Mouse (Mus musculus): ENCODE data around the gene Pdk2. TPM values are rescaled to one million over a fixed set of nuclear protein-coding genes. Genes with fewer than 3 reads are reported as not detected.
A peak's percentile ranks its signal among the peaks of the same experiment; 100 is the strongest.

Gene Pdk2
- polyA plus RNA-seq, 1 experiment from 2014 or later = 27.5 TPM

DNA sequence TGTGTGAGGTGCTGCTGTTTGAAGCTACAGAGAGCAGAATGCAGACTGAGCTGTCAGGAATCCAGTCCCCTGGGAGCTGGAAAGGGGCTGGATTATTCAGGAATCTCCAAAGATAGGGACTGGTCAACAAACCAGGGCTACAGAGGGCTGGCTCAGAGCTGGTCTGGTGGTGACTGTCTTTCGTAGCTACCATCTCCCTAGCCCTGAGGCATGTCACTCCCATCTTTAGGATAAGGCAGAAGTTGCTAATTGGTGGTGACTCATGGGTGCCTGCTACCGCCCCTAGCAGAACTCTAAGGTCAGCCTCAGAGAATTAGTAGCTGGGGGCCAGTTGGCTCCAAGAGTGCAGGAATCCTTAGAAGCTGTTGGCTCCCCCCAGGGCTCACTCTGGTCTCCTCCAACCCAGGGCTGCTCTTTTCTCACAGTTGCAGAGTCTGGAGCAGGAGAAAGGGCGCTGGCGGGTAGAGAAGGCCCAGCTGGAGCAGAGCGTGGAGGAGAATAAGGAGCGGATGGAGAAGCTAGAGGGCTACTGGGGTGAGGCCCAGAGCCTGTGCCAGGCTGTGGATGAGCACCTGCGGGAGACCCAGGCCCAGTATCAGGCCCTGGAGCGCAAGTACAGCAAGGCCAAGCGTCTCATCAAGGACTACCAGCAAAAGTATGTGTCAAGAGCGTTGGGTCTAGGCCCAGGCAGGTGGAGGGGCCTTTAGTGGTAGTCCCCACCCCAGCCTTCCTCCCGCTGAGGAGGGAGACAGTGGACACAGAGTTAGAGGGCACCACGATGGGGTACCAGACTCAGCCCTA lies 36.8 kb downstream of the Pdk2 start:
- Histone ChIP-seq H3K4me1 (ENCODE audit: control insufficient read depth, insufficient read depth, low read length) (peaks cover 39% of the 10 kb centered on the region), H3K4me3 (ENCODE audit: low read depth, low read length) (no peak overlapping the region), H3K4me2 (ENCODE audit: low read length) (no peak overlapping the region), H3K27me3 (ENCODE audit: control insufficient read depth, insufficient read depth, low read depth, low read length) (no peaks in the 10 kb centered on the region), H3K9me3 (replicated peaks; ENCODE audit: control insufficient read depth, low read length, poor library complexity, severe bottlenecking) (no peaks in the 10 kb centered on the region), H3K9ac (ENCODE audit: low read depth, low read length) (no peak overlapping the region), H3K27ac (ENCODE audit: low read length) (no peak overlapping the region), H3K36me3 (ENCODE audit: control insufficient read depth, insufficient read depth, low read length) (peaks cover 35% of the 10 kb centered on the region)
- no peak for ATAC-seq
- 89% methylated on average over 12 of the region's 12 CpGs for WGBS

- 98% methylated on average over 8 of the region's 8 CpGs for WGBS
- Histone ChIP-seq H3K36me3 (ENCODE audit: control insufficient read depth, insufficient read depth, low read length) (peaks cover 48% of the 10 kb centered on the region), H3K4me3 (ENCODE audit: low read depth, low read length) (no peak overlapping the region), H3K9me3 (replicated peaks; ENCODE audit: control insufficient read depth, low read length, poor library complexity, severe bottlenecking) (no peaks in the 10 kb centered on the region), H3K4me2 (ENCODE audit: low read length) (no peak overlapping the region), H3K27me3 (ENCODE audit: control insufficient read depth, insufficient read depth, low read depth, low read length) (no peaks in the 10 kb centered on the region), H3K4me1 (ENCODE audit: control insufficient read depth, insufficient read depth, low read length) (peaks cover 23% of the 10 kb centered on the region), H3K27ac (ENCODE audit: low read length) (no peak overlapping the region), H3K9ac (ENCODE audit: low read depth, low read length) (no peak overlapping the region)
- ATAC-seq = no peak
Measured at GRCm38 (mm10) chr11:95002705-95003104, 38.4 kb downstream of the Pdk2 start.

DNA sequence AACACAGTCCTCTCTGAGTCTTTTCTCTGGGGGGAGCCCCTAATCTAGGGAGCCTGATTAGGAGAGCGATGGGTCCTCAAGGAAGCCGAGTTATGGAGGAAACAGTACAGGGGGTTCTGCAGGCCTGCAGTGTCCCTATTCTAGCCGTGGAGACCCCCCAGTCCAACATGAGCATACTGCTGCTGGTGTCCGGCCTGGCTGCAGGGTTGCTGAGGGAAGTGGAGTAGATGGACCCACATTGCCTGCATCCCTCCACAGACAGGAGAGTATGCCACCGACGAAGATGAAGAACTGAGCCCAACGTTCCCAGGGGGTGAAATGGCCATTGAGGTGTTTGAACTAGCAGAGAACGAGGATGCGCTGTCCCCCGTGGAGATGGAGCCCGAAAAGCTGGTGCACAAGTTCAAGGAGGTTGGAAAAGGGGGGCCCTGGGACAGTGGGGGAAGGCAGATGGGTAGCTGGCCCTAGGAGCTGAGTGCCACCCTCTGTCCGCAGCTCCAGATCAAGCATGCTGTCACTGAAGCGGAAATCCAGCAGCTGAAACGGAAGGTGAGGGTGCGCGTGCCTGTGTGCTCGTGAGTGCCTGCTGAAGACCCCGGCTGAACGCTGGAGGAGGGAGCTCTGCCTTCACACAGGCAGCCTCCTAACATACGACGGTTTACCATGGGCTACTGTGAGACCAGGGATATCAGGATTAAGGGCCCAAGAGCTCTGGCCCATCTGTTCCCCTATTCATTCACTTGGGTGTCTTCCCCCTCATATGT lies 39.4 kb downstream of the Pdk2 start:
- no peak overlapping the region for H3K4me3 ChIP-seq (ENCODE audit: low read depth, low read length)
- H3K9me3 ChIP-seq (replicated peaks; ENCODE audit: control insufficient read depth, low read length, poor library complexity, severe bottlenecking) = no peaks in the 10 kb centered on the region
- H3K36me3 ChIP-seq (ENCODE audit: control insufficient read depth, insufficient read depth, low read length) = peaks cover 54% of the 10 kb centered on the region
- H3K9ac ChIP-seq (ENCODE audit: low read depth, low read length) = no peak overlapping the region
- H3K27ac ChIP-seq (ENCODE audit: low read length) = no peak overlapping the region
- WGBS = 84% methylated on average over 21 of the region's 21 CpGs
- H3K4me2 ChIP-seq (ENCODE audit: low read length) = no peak overlapping the region
- H3K27me3 ChIP-seq (ENCODE audit: control insufficient read depth, insufficient read depth, low read depth, low read length) = no peaks in the 10 kb centered on the region
- no peak for ATAC-seq
- H3K4me1 ChIP-seq (ENCODE audit: control insufficient read depth, insufficient read depth, low read length) = peaks cover 14% of the 10 kb centered on the region

DNA sequence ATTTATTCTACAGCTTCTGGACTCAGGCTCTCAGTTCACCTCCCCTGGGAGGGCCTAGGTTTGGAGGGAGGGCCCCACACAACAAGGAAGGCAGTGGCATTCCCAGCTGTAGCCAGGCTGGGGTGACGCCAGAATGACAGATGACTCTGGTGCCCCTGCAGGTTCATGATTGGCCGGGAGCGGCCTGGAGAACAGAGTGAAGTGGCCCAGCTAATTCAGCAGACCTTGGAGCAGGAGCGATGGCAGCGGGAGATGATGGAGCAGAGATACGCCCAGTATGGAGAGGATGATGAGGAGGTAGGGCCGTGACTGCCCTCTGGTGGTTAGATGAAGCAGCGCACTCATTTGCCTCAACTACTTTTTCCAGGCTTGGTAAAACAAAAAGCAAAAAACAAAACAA lies 40.1 kb downstream of the Pdk2 start:
- H3K4me2 ChIP-seq (ENCODE audit: low read length) = no peak overlapping the region
- H3K9ac ChIP-seq (ENCODE audit: low read depth, low read length) = no peak overlapping the region
- WGBS = 0% methylated on average over 8 of the region's 8 CpGs
- no peak overlapping the region for H3K4me3 ChIP-seq (ENCODE audit: low read depth, low read length)
- H3K9me3 ChIP-seq (replicated peaks; ENCODE audit: control insufficient read depth, low read length, poor library complexity, severe bottlenecking) = no peaks in the 10 kb centered on the region
- ATAC-seq = peak; percentile 26; the same call in 1 of the 2 replicates
- peaks cover 54% of the 10 kb centered on the region for H3K36me3 ChIP-seq (ENCODE audit: control insufficient read depth, insufficient read depth, low read length)
- H3K4me1 ChIP-seq (ENCODE audit: control insufficient read depth, insufficient read depth, low read length) = peaks cover 10% of the 10 kb centered on the region
- peak overlapping the region; percentile 62 for H3K27ac ChIP-seq (ENCODE audit: low read length)
- H3K27me3 ChIP-seq (ENCODE audit: control insufficient read depth, insufficient read depth, low read depth, low read length) = no peaks in the 10 kb centered on the region

DNA sequence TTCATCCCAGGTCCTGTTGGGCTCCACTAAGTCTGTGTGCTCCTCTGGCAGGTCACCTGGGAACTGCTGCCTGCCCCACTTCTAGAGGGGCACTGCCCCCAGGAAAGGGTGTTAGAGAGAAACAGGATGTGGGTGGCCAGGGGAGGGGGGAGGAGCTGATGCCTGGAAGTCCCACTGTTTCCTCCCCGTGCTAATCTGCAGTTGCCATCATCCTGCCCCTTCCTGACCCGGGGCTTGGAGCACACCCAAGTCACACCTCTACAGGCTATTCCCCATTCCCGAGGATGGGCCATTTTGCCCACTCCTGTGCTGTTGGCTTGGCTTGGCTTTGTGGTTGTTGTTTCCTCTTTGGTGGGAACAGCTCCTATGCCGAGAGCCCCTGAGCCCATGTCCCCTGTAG lies 40.6 kb downstream of the Pdk2 start:
- no peak overlapping the region for H3K4me2 ChIP-seq (ENCODE audit: low read length)
- no peak overlapping the region for H3K4me3 ChIP-seq (ENCODE audit: low read depth, low read length)

DNA sequence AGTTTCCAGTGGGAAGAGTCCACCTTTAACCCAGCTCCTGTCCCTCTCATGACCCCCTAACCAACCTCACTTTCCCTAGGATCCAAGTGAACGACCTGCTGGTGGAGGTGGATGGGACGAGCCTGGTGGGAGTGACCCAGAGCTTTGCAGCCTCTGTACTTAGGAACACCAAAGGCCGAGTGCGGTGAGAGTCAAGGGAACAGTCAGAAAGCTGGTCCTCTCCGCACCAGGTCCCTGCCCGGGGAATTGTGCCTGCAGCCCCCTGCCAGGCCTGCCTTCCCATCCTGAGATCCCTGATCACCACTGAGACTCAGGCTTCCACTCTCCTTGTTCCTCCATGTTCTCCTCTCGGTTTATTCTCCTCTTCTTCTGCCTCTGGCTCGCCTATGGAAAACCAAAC lies 41.0 kb downstream of the Pdk2 start:
- H3K9ac ChIP-seq (ENCODE audit: low read depth, low read length) = no peak overlapping the region
- WGBS = 79% methylated on average over 8 of the region's 8 CpGs
- H3K4me1 ChIP-seq (ENCODE audit: control insufficient read depth, insufficient read depth, low read length) = peaks cover 16% of the 10 kb centered on the region
- H3K4me3 ChIP-seq (ENCODE audit: low read depth, low read length) = no peak overlapping the region
- no peaks in the 10 kb centered on the region for H3K9me3 ChIP-seq (replicated peaks; ENCODE audit: control insufficient read depth, low read length, poor library complexity, severe bottlenecking)
- H3K27me3 ChIP-seq (ENCODE audit: control insufficient read depth, insufficient read depth, low read depth, low read length) = no peaks in the 10 kb centered on the region
- no peak overlapping the region for H3K4me2 ChIP-seq (ENCODE audit: low read length)
- H3K36me3 ChIP-seq (ENCODE audit: control insufficient read depth, insufficient read depth, low read length) = peaks cover 46% of the 10 kb centered on the region
- no peak overlapping the region; the same call in 1 of the 2 replicates for H3K27ac ChIP-seq (ENCODE audit: low read length)
- no peak for ATAC-seq

More for the DNA sequence above, 40.6 kb downstream of the Pdk2 start:
- WGBS = 51% methylated on average over 4 of the region's 4 CpGs
- no peak for ATAC-seq
- H3K9me3 ChIP-seq (replicated peaks; ENCODE audit: control insufficient read depth, low read length, poor library complexity, severe bottlenecking) = no peaks in the 10 kb centered on the region
- peaks cover 12% of the 10 kb centered on the region for H3K4me1 ChIP-seq (ENCODE audit: control insufficient read depth, insufficient read depth, low read length)
- H3K27me3 ChIP-seq (ENCODE audit: control insufficient read depth, insufficient read depth, low read depth, low read length) = no peaks in the 10 kb centered on the region
- H3K9ac ChIP-seq (ENCODE audit: low read depth, low read length) = no peak overlapping the region
- peak overlapping the region; percentile 62 for H3K27ac ChIP-seq (ENCODE audit: low read length)
- H3K36me3 ChIP-seq (ENCODE audit: control insufficient read depth, insufficient read depth, low read length) = peaks cover 50% of the 10 kb centered on the region

DNA sequence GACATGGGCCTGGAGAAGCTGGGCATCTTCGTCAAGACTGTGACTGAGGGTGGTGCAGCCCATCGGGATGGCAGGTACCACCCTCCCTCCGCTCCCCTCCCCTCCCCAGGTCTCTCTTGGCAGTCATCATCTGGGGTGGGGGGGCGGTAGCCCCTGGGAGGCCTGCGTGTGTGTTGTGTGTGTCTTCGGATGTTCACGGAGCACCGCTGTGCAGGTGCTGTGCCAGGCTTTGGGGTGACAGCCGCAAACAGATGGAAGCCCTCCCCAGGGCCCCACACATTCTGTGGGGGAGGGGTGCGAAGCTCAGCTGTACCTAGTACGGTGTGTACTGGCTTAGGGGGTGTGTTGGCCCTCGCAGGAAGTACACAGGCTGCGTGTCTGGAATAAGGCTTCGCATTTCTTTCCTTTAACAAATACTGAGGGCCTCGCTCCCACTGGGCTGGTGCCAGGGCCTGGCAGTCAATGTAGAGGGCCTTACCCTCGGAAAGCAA lies 43.1 kb downstream of the Pdk2 start:
- no peak overlapping the region for H3K27ac ChIP-seq (ENCODE audit: low read length)
- no peak overlapping the region for H3K9ac ChIP-seq (ENCODE audit: low read depth, low read length)
- H3K4me1 ChIP-seq (ENCODE audit: control insufficient read depth, insufficient read depth, low read length) = peaks cover 36% of the 10 kb centered on the region
- H3K27me3 ChIP-seq (ENCODE audit: control insufficient read depth, insufficient read depth, low read depth, low read length) = no peaks in the 10 kb centered on the region
- no peak for ATAC-seq
- H3K36me3 ChIP-seq (ENCODE audit: control insufficient read depth, insufficient read depth, low read length) = peaks cover 36% of the 10 kb centered on the region
- H3K9me3 ChIP-seq (replicated peaks; ENCODE audit: control insufficient read depth, low read length, poor library complexity, severe bottlenecking) = no peaks in the 10 kb centered on the region
- 71% methylated on average over 16 of the region's 16 CpGs for WGBS
- H3K4me2 ChIP-seq (ENCODE audit: low read length) = no peak overlapping the region
- no peak overlapping the region for H3K4me3 ChIP-seq (ENCODE audit: low read depth, low read length)

- H3K9ac ChIP-seq (ENCODE audit: low read depth, low read length) = no peak overlapping the region
- H3K4me1 ChIP-seq (ENCODE audit: control insufficient read depth, insufficient read depth, low read length) = peaks cover 38% of the 10 kb centered on the region
- no peak for ATAC-seq
- H3K36me3 ChIP-seq (ENCODE audit: control insufficient read depth, insufficient read depth, low read length) = peaks cover 34% of the 10 kb centered on the region
- H3K4me3 ChIP-seq (ENCODE audit: low read depth, low read length) = no peak overlapping the region
- no peaks in the 10 kb centered on the region for H3K9me3 ChIP-seq (replicated peaks; ENCODE audit: control insufficient read depth, low read length, poor library complexity, severe bottlenecking)
- no peak overlapping the region for H3K4me2 ChIP-seq (ENCODE audit: low read length)
- H3K27ac ChIP-seq (ENCODE audit: low read length) = no peak overlapping the region
- no peaks in the 10 kb centered on the region for H3K27me3 ChIP-seq (ENCODE audit: control insufficient read depth, insufficient read depth, low read depth, low read length)
- WGBS = 76% methylated on average over 5 of the region's 5 CpGs
Measured at GRCm38 (mm10) chr11:94997596-94997995, 43.6 kb downstream of the Pdk2 start.

GRCm38 (mm10) chr11:94996984-94997383 lies 44.2 kb downstream of the Pdk2 start:
- no peak overlapping the region for H3K9ac ChIP-seq (ENCODE audit: low read depth, low read length)
- H3K9me3 ChIP-seq (replicated peaks; ENCODE audit: control insufficient read depth, low read length, poor library complexity, severe bottlenecking) = no peaks in the 10 kb centered on the region
- no peak overlapping the region for H3K27ac ChIP-seq (ENCODE audit: low read length)
- no peak overlapping the region for H3K4me2 ChIP-seq (ENCODE audit: low read length)
- peaks cover 28% of the 10 kb centered on the region for H3K36me3 ChIP-seq (ENCODE audit: control insufficient read depth, insufficient read depth, low read length)
- H3K4me3 ChIP-seq (ENCODE audit: low read depth, low read length) = no peak overlapping the region
- ATAC-seq = no peak
- H3K27me3 ChIP-seq (ENCODE audit: control insufficient read depth, insufficient read depth, low read depth, low read length) = no peaks in the 10 kb centered on the region
- WGBS = 91% methylated on average over 6 of the region's 6 CpGs
- peaks cover 38% of the 10 kb centered on the region for H3K4me1 ChIP-seq (ENCODE audit: control insufficient read depth, insufficient read depth, low read length)
